Mouse (Mus musculus) MEL (cell line): Measurements from ENCODE around the gene Brf1.

Experiments used
- CTCF ChIP-seq, 3 experiments: IDR thresholded peaks in 2 of 3; conservative IDR thresholded peaks in 1 of 3; 2 replicates each; pipeline ENCODE4 v1.5.1; 2011 to 2012; ENCODE audit warnings: low read length in 3 of 3, low read depth in 2 of 3, mild to moderate bottlenecking in 2 of 3, improper control_type of control experiment in 1 of 3, inconsistent platforms in 1 of 3, mixed read lengths in 1 of 3, moderate library complexity in 1 of 3; ENCODE audit not compliant: control insufficient read depth in 1 of 3, insufficient read depth in 1 of 3, poor library complexity in 1 of 3, severe bottlenecking in 1 of 3
- EP300 ChIP-seq, 2 experiments: IDR thresholded peaks; 2 replicates each; pipeline ENCODE4 v1.6.1; 2011; ENCODE audit warnings: improper control_type of control experiment in 2 of 2, low read length in 2 of 2, low read depth in 1 of 2, mild to moderate bottlenecking in 1 of 2
- MEF2A ChIP-seq: IDR thresholded peaks from 2 replicates; pipeline ENCODE4 v1.6.1; 2014; ENCODE audit warnings: low read depth, mild to moderate bottlenecking, inconsistent platforms, low read length, improper control_type of control experiment; ENCODE audit not compliant: poor library complexity, insufficient replicate concordance, severe bottlenecking; ENCODE audit errors: extremely low read depth
- MYC ChIP-seq: IDR thresholded peaks from 2 replicates; pipeline ENCODE4 v1.6.1; 2011; ENCODE audit warnings: low read depth, mild to moderate bottlenecking, low read length, improper control_type of control experiment, moderate library complexity
- NELFE ChIP-seq: IDR thresholded peaks from 2 replicates; pipeline ENCODE4 v1.6.1; 2011; ENCODE audit warnings: low read depth, low read length, improper control_type of control experiment
- NRF1 ChIP-seq: IDR thresholded peaks from 2 replicates; pipeline ENCODE4 v1.6.1; 2014; ENCODE audit warnings: low read depth, mild to moderate bottlenecking, inconsistent platforms, low read length, improper control_type of control experiment, moderate library complexity; ENCODE audit not compliant: poor library complexity, insufficient read depth, severe bottlenecking
- POLR2A ChIP-seq, 2 experiments: IDR thresholded peaks; 2 replicates each; pipeline ENCODE4 v1.6.1; 2011 to 2012; ENCODE audit warnings: low read length in 2 of 2, mild to moderate bottlenecking in 2 of 2, control low read depth in 1 of 2, improper control_type of control experiment in 1 of 2, low read depth in 1 of 2, moderate library complexity in 1 of 2; ENCODE audit not compliant: control insufficient read depth in 1 of 2, insufficient read depth in 1 of 2, poor library complexity in 1 of 2
- POLR2AphosphoS2 ChIP-seq: IDR thresholded peaks from 2 replicates; pipeline ENCODE4 v1.6.1; 2011; ENCODE audit warnings: low read length, improper control_type of control experiment
- POLR2AphosphoS5 ChIP-seq: IDR thresholded peaks from 2 replicates; pipeline ENCODE4 v1.6.1; 2012; ENCODE audit warnings: low read depth, borderline replicate concordance, mild to moderate bottlenecking, inconsistent platforms, low read length, moderate library complexity, mixed read lengths
- RAD21 ChIP-seq: IDR thresholded peaks from 2 replicates; pipeline ENCODE4 v1.6.1; 2011; ENCODE audit warnings: mild to moderate bottlenecking, low read depth, low read length, improper control_type of control experiment
- UBTF ChIP-seq: IDR thresholded peaks from 2 replicates; pipeline ENCODE4 v1.6.1; 2012; ENCODE audit warnings: low read depth, mild to moderate bottlenecking, inconsistent platforms, low read length, improper control_type of control experiment, moderate library complexity, borderline replicate concordance; ENCODE audit not compliant: insufficient read depth
- ZNF384 ChIP-seq: IDR thresholded peaks from 2 replicates; pipeline ENCODE4 v1.6.1; 2012; ENCODE audit warnings: low read depth, mild to moderate bottlenecking, inconsistent platforms, low read length, improper control_type of control experiment

DNA sequence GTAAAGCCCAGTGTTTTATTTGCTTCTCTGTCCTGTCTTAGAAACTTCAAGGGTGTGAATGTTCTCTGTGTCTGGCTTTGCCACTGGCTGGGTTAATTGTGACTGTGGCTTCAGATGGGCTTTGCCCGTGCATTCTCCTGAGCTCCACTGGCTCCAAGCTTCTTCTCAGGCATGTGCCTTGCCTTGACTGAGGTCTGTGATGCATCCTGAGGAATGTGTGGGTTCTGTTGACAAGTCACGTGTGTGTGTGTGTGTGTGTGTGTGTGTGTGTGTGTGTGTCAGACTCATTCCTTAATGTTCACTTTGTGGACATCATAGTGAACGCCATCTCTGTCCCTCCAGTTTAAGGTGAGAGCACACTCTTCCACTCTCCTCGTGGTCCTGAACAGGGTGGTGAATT, 18.3 kb upstream of the Brf1 start:
- TF ChIP-seq CTCF (IDR thresholded peaks at IDR 0.05 in 2 of 3, conservative IDR thresholded peaks at IDR 0.05 in 1 of 3; ENCODE audit: control insufficient read depth in 1 of 3, insufficient read depth in 1 of 3, low read depth in 2 of 3, low read length in 3 of 3, poor library complexity in 1 of 3, severe bottlenecking in 1 of 3) (no peak), UBTF (no peak), NELFE (no peak), MEF2A (no peak), MYC (no peak), RAD21 (no peak), POLR2AphosphoS2 (no peak), POLR2A (IDR thresholded peaks at IDR 0.05; ENCODE audit: control insufficient read depth in 1 of 2, insufficient read depth in 1 of 2, low read depth in 1 of 2, low read length in 2 of 2, poor library complexity in 1 of 2) (no peak), NRF1 (no peak), EP300 (IDR thresholded peaks at IDR 0.05; ENCODE audit: low read depth in 1 of 2, low read length in 2 of 2) (no peak), POLR2AphosphoS5 (no peak), ZNF384 (no peak)
